Mouse (Mus musculus) lung, postnatal 0 days (tissue): Measurements from ENCODE around the gene Ism2.

ENCODE experiments used
- CTCF ChIP-seq: IDR thresholded peaks from 2 replicates; pipeline ENCODE4 v1.5.1; 2016; ENCODE audit warnings: antibody characterized with exemption, mild to moderate bottlenecking
- EP300 ChIP-seq: IDR thresholded peaks from 2 replicates; pipeline ENCODE4 v1.6.1; 2016; ENCODE audit warnings: antibody characterized with exemption, mild to moderate bottlenecking, control low read depth

DNA sequence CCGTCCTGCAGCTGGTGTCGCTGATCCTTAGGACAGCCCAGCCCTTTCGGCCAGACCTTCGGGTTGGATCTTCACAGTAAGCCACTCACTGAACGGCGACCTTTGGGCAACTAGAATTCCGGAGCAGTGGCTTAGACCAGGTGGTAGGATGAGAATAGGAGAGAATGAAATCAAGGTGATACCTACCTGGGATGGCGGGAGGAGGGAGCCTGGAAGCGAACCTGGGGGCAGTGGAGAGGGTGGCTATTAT, 861 bp upstream of the Ism2 start:
- TF ChIP-seq CTCF: no peak
- TF ChIP-seq EP300: no peak
